Mouse (Mus musculus) left cerebral cortex, postnatal 36 days (tissue): ENCODE data around the gene Zfp575. TPM values are rescaled to one million over a fixed set of nuclear protein-coding genes. Genes with fewer than 3 reads are reported as not detected.
A peak's percentile ranks its signal among the peaks of the same experiment; 100 is the strongest.

ENCODE experiments used
- DNase-seq, 2 experiments: peaks; one replicate each; pipeline ENCODE4 v3.0.0; 2021 to 2022; ENCODE audit warnings: low spot score in 2 of 2, mixed read lengths in 1 of 2
- intact Hi-C: fragments of 180-260 bp; cut with DNase I; formaldehyde crosslinking; loops from one replicate; pipeline ENCODE4 v1.15.1; 2025
- total RNA-seq, 2 experiments: library from RNA; stranded (reverse); gene quantifications; 2 replicates each; pipeline ENCODE4 v1.2.3; 2021

The Zfp575 gene
- total RNA-seq, 2 experiments from 2014 or later, result 6.6 to 6.8 TPM

- intact Hi-C loops, result no loop called here
- DNase-seq, result no peak
Observed at GRCm38 (mm10) chr7:24606046-24606445, 18.6 kb upstream of the Zfp575 start.

- DNase-seq, result no peak
- intact Hi-C loops, result no loop called here
Observed at GRCm38 (mm10) chr7:24605561-24605960, 18.1 kb upstream of the Zfp575 start.

- peak; percentile 93 to 94 for DNase-seq
- intact Hi-C loops, result loop anchor here (1.0 kb wide), 1 partner anchor 61 kb away; no protein-coding TSS in a partner anchor
Observed at GRCm38 (mm10) chr7:24600941-24601597, 13.6 kb upstream of the Zfp575 start.

DNA sequence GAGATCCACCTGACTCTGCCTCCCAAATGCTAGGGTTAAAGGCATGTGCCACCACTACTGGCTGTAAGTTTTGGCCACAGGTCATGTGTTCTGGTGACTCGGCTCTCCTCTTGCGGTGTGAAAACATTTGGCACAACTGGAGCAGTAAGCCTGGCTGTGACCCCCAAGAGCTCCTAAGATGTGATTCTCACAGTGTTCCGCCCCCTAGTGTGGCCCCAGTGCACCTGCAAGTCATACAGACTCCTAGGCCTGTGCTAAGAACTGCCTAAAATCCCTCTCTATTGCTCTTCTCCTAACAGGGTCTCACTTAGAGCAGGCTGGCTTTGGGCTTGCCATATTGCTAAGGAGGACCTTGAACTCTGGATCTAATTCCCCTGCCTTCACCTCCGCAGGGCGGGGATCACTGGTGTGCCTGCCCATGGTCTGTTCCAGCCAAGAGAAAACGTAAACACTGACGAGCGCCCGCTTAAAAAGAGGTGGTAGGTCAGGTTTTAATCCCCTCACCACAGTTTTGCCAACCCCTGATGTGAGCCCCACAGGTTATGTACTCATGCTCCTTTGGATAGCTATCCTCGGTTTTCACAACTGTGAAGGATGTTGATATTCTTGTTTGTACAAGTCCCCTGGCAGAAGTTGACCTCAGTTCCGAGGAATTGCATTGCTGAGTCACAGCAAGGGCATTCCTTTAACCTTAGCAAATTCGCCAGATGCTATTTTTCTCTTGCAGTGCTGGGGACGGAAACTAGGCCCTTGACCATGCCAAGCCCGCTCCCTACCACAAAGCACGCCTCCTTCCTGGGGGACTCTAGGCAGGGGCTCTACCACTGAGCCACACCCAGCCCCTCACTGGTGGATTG is 12.0 kb upstream of the Zfp575 start:
- intact Hi-C loops, result no loop called here

GRCm38 (mm10) chr7:24598121-24598520 is 10.7 kb upstream of the Zfp575 start:
- intact Hi-C loops, result no loop called here
- DNase-seq, result no peak

More for the DNA sequence above, 12.0 kb upstream of the Zfp575 start:
- no peak for DNase-seq

DNA sequence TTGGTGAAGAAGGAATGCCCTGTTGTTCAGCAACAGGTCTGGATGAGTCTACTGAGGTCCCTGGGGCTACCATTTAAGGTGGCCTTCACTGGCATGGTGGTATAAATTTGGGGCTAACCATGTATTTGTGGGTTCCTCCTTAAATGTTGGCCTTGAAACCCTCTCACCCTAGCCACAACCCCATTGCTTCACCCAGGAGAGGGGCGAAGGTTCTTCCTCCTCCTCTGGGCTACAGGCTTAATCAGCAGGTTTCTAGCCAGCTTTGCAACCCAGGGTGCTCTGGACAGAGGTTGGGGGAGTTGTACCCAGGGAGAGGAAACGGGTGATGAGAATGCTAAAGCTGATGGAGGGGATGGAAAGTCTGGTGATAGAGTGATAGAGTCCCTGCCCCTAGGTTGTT is 8.0 kb upstream of the Zfp575 start:
- no peak for DNase-seq
- intact Hi-C loops, result no loop called here

DNA sequence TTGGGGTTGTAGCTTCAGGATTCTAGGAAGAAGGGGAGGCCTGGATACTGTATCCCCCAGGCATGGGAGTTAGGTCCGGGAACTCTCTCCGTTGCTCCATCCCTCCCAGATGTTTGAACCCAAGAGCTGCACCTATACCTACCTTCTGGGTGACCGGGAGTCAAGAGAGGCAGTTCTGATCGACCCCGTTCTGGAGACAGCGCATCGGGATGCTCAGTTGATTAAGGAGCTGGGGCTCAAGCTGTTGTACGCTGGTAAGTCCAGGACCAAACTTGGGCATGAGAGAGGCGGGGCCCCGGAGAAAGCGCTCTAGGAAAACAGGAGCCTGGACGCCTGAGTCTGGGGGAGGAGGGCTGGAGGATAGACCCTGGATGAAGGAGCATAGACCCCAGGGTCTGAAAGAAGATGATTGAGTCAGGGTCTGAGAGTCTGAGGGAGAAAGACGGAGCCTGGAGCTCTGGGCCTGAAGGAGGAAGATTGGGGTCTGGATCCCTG is 6.9 kb upstream of the Zfp575 start:
- intact Hi-C loops, result no loop called here
- no peak for DNase-seq

DNA sequence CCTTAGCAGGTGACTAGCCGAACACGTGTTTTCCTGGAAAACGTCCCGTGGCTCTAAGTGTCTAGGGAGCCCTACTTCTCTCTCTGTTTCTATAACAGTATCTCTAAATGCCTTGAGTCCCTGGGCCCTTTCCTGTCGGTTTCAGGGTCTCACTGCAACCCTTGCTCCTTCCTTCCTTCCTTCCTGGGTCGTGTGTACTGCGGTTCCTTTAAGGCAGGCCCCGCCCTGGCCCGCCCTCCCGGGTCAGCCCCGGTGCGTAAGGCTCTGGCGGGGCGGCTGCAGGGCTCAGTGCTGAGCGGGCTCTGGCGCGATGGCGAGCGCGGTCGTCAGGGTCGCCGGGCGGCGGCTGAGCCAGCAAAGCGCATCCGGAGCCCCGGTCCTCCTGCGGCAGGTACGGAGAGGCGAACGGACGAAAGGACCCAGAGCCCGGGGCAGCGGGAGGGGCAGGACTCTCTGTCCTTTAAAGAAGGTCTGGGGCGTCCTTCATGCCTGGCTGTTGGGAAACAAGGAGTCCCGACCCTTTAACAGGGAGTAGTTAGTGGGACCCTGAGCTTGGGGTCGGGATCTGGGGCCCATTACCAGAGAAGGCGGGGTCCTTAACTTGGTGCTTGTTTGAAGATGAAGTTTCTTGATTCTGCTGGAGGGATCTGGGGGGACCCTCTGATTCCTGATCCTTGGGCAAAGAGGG is 6.3 kb upstream of the Zfp575 start:
- peak; percentile 55 to 68 for DNase-seq
- intact Hi-C loops, result no loop called here

GRCm38 (mm10) chr7:24592781-24593180 is 5.3 kb upstream of the Zfp575 start:
- DNase-seq, result no peak
- intact Hi-C loops, result no loop called here

DNA sequence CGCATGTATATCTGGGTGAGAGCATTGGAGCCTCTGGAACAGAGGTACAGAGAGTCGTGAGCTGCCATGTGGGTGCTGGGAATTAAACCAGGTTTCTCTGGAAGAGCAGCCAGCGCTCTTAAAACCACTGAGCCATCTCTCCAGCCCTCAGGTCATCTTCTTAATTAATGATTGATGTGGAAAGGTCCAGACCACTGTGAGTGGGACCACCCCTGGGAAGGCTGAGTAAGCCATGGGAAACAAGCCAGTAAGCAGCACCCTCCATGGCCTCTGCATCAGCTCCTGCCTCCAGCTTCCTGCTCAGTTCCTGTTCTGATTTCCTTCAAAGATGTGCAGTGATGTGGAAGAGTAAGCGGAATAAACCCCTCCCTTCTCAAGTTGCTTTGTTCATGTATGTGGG is 4.7 kb upstream of the Zfp575 start:
- intact Hi-C loops, result no loop called here
- DNase-seq, result no peak

DNA sequence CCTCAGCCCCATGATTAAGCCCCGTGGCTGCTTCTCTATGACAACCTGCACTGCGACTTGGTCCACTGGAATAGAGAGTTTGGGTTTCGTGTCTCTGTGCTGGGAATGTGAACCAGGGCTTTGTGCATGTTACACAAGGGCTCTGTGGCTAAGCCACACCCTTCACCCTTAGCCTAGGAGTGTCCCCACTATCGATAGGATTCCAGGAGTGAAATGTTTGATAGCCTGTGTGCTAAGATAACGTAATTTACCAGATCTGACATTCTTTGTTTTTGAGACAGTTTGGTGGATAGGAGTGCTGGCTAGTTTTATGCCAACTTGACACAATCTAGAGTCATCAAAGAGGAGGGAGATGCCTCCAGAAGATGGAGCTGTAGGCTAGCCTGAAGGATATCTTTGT is 4.3 kb upstream of the Zfp575 start:
- intact Hi-C loops, result no loop called here
- no peak for DNase-seq

DNA sequence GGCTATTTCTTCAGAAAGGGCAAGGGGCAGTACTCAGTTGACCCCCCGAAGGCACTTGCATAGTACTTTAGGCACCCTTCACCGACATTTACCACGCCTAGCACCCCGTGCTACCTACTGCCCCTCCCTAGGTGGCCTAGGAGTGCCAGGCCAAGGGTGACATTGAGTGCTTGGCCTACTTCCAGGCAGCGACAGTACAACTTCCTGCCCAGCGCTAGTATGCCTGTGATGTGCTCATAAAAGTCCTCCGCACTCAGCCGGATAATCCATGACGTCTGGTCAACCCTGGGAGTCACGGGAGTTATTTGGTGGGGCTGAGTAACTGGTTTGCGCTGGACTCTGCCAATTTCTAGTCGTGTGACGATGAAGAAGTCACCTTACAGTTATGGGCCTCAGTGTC is 895 bp upstream of the Zfp575 start:
- intact Hi-C loops, result no loop called here
- no peak for DNase-seq

- intact Hi-C loops, result no loop called here
- no peak for DNase-seq
Observed at GRCm38 (mm10) chr7:24586828-24587227, 613 bp downstream of the Zfp575 start.

- intact Hi-C loops, result no loop called here
- DNase-seq, result no peak
Observed at GRCm38 (mm10) chr7:24585995-24586394, 1.4 kb downstream of the Zfp575 start.

- intact Hi-C loops, result no loop called here
- no peak for DNase-seq
Observed at GRCm38 (mm10) chr7:24584876-24585275, 2.6 kb downstream of the Zfp575 start.

- intact Hi-C loops, result no loop called here
- DNase-seq, result no peak
Observed at GRCm38 (mm10) chr7:24577811-24578210, 9.6 kb downstream of the Zfp575 start.

GRCm38 (mm10) chr7:24574224-24574796 is 13.1 kb downstream of the Zfp575 start:
- intact Hi-C loops, result no loop called here
- no peak for DNase-seq

- no peak for DNase-seq
- intact Hi-C loops, result no loop called here
Observed at GRCm38 (mm10) chr7:24572455-24572854, 15.0 kb downstream of the Zfp575 start.

DNA sequence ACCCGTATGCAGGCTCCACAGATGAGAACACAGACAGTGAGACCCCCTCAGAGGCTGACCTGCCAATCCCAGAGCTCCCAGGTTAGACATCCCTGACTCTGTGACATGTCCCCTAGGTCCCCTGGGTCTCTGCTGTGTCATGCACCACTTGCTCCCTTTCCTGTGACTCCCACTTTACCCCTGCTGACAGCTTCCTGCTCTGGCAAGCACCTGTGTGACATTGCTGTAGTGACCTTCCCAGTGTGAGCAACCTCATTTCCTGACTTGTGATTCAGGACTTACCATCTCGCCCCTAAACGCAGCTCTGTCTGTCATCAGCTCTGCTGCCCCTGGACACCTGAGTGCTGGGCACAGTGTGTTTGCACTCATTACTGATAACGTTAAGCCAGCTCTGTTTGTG is 16.4 kb downstream of the Zfp575 start:
- DNase-seq, result no peak
- intact Hi-C loops, result no loop called here

DNA sequence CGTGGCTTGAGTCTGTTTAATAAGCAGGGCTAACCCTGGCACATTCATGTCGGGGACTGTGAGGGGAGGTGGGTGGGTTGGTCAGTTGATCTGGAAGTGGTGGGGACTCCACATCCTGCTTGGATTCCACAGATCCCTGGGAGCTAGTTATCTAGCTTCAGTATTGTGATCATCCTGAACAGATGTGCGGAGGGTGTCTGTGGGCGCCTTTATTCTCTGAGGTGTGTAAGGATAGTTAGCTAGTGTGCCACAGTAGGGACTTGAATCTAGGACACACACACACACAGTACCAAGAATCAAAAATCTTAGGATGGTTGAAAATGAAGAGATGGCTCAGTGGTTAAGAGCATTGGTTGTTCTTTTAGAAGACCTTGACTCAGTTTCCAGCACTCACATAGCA is 18.9 kb downstream of the Zfp575 start:
- DNase-seq, result no peak

More for the DNA sequence above, 18.9 kb downstream of the Zfp575 start:
- intact Hi-C loops, result no loop called here
